8 mouse cellular contexts compared by ENCODE assay signal in genomic region chr9:108786494-108786893, GRCm38 (mm10). TPM values are rescaled to one million over a fixed set of nuclear protein-coding genes. Genes with fewer than 3 reads are reported as not detected.
DNase-seq lines count a peak whose midpoint lies in the region; ATAC-seq and TF ChIP-seq lines count a peak whose summit lies in the region.

No protein-coding gene starts in this region.

- WGBS in heart, embryonic 13.5 days = 84% methylated on average over 1 of the region's 1 CpGs
- 79% methylated on average over 1 of the region's 1 CpGs for WGBS in lung, embryonic 14.5 days
- 67% methylated on average over 1 of the region's 1 CpGs for WGBS in liver, embryonic 16.5 days (ENCODE audit: insufficient replicate concordance)
- 86% methylated on average over 1 of the region's 1 CpGs for WGBS in neural tube, embryonic 15.5 days

- H3K27ac ChIP-seq in heart, embryonic 13.5 days (replicated peaks) = no peak overlapping the region
- no peak overlapping the region for H3K27ac ChIP-seq in lung, embryonic 14.5 days (ENCODE audit: low read depth)
- 0 out of 2 replicates have a peak overlapping the region, but pooled peaks have one; percentile 23 for H3K27ac ChIP-seq in liver, embryonic 16.5 days (ENCODE audit: low read length)
- H3K27ac ChIP-seq in neural tube, embryonic 15.5 days (replicated peaks) = no peak overlapping the region; the same call in 1 of the 2 replicates

- TF ChIP-seq CTCF in lung, embryonic 14.5 days (IDR thresholded peaks at IDR 0.05; ENCODE audit: low read depth) = no peak

- H3K36me3 ChIP-seq in heart, embryonic 13.5 days = peaks cover 12% of the 10 kb centered on the region
- H3K36me3 ChIP-seq in lung, embryonic 14.5 days (ENCODE audit: insufficient read depth) = peaks cover 20% of the 10 kb centered on the region
- no peaks in the 10 kb centered on the region for H3K36me3 ChIP-seq in liver, embryonic 16.5 days (ENCODE audit: control insufficient read depth, insufficient read depth)
- H3K36me3 ChIP-seq in neural tube, embryonic 15.5 days = no peaks in the 10 kb centered on the region

- no peaks in the 10 kb centered on the region for H3K27me3 ChIP-seq in heart, embryonic 13.5 days (replicated peaks)
- H3K27me3 ChIP-seq in lung, embryonic 14.5 days (ENCODE audit: insufficient read depth, low read length) = no peaks in the 10 kb centered on the region
- H3K27me3 ChIP-seq in liver, embryonic 16.5 days (ENCODE audit: control insufficient read depth, insufficient read depth, low read depth, low read length) = no peaks in the 10 kb centered on the region
- H3K27me3 ChIP-seq in neural tube, embryonic 15.5 days (replicated peaks) = no peaks in the 10 kb centered on the region

- no peaks in the 10 kb centered on the region for H3K9me3 ChIP-seq in heart, embryonic 13.5 days
- no peaks in the 10 kb centered on the region for H3K9me3 ChIP-seq in lung, embryonic 14.5 days (ENCODE audit: low read depth, low read length)
- no peaks in the 10 kb centered on the region for H3K9me3 ChIP-seq in liver, embryonic 16.5 days (replicated peaks; ENCODE audit: control insufficient read depth, low read length)
- H3K9me3 ChIP-seq in neural tube, embryonic 15.5 days (replicated peaks) = no peaks in the 10 kb centered on the region

- H3K4me3 ChIP-seq in heart, embryonic 13.5 days = no peak overlapping the region
- H3K4me3 ChIP-seq in lung, embryonic 14.5 days (ENCODE audit: low read depth, low read length) = 0 out of 2 replicates have a peak overlapping the region, but pooled peaks have one; percentile 80
- no peak overlapping the region for H3K4me3 ChIP-seq in liver, embryonic 16.5 days (ENCODE audit: low read depth, low read length)
- H3K4me3 ChIP-seq in neural tube, embryonic 15.5 days (replicated peaks) = peak overlapping the region; percentile 86

- DNase-seq in heart, postnatal 4 days = no peak
- no peak for DNase-seq in lung, embryonic 14.5 days
- no peak for DNase-seq in lung, postnatal 10 days
- no peak for DNase-seq in right cerebral cortex, postnatal 25 days
- DNase-seq in right cerebral cortex, postnatal 10 days (ENCODE audit: low spot score in 2 of 2) = no peak

- no peak overlapping the region for H3K9ac ChIP-seq in heart, embryonic 13.5 days
- no peak overlapping the region for H3K9ac ChIP-seq in lung, embryonic 14.5 days
- no peak overlapping the region for H3K9ac ChIP-seq in liver, embryonic 16.5 days (ENCODE audit: low read depth, low read length)
- no peak overlapping the region for H3K9ac ChIP-seq in neural tube, embryonic 15.5 days (replicated peaks)

- no peak for ATAC-seq in heart, embryonic 13.5 days (ENCODE audit: extremely low read depth, insufficient number of reproducible peaks, low FRiP score, low TSS enrichment)
- ATAC-seq in lung, embryonic 14.5 days (ENCODE audit: insufficient read depth) = no peak
- no peak for ATAC-seq in liver, embryonic 16.5 days (ENCODE audit: low read depth)
- no peak for ATAC-seq in neural tube, embryonic 15.5 days (ENCODE audit: low FRiP score)

- peak overlapping the region; percentile 88; the same call in 1 of the 2 replicates for H3K4me2 ChIP-seq in heart, embryonic 13.5 days
- H3K4me2 ChIP-seq in lung, embryonic 14.5 days = peak overlapping the region; percentile 79; the same call in 1 of the 2 replicates
- no peak overlapping the region for H3K4me2 ChIP-seq in liver, embryonic 16.5 days (ENCODE audit: low read depth, low read length)
- H3K4me2 ChIP-seq in neural tube, embryonic 15.5 days = peak overlapping the region; percentile 71

- peaks cover 78% of the 10 kb centered on the region for H3K4me1 ChIP-seq in heart, embryonic 13.5 days
- H3K4me1 ChIP-seq in lung, embryonic 14.5 days (ENCODE audit: insufficient read depth) = peaks cover 22% of the 10 kb centered on the region
- H3K4me1 ChIP-seq in liver, embryonic 16.5 days (ENCODE audit: control insufficient read depth, low read depth, low read length) = peaks cover 44% of the 10 kb centered on the region
- H3K4me1 ChIP-seq in neural tube, embryonic 15.5 days = peaks cover 77% of the 10 kb centered on the region

RNA-seq across cellular contexts. Expression of gene Ip6k2, which starts 2.9 kb away (rescaled TPM):
- polyA plus RNA-seq in heart, embryonic 13.5 days (2015; fragmentation: Nextera tagmentation; extraction: Ambion mirVana) = 39.8 and 42.9 TPM in 2 replicates
- total RNA-seq in heart, postnatal 4 days (2021) = 10 to 100 TPM; 43.7 to 48.5 TPM
- 88.1 and 90.4 TPM in 2 replicates for polyA plus RNA-seq in lung, embryonic 14.5 days (2014; fragmentation: Nextera tagmentation; extraction: Ambion mirVana)
- polyA plus RNA-seq in liver, embryonic 16.5 days (2015; fragmentation: Nextera tagmentation; extraction: Ambion mirVana) = 12.4 and 13.6 TPM in 2 replicates
- polyA plus RNA-seq in neural tube, embryonic 15.5 days (2015; fragmentation: Nextera tagmentation; extraction: Ambion mirVana) = 187 and 210 TPM in 2 replicates

RNA-seq across cellular contexts. Expression of gene Nckipsd, which starts 21.7 kb away (rescaled TPM):
- polyA plus RNA-seq in heart, embryonic 13.5 days (2015; fragmentation: Nextera tagmentation; extraction: Ambion mirVana) = 9.7 and 10.6 TPM in 2 replicates
- total RNA-seq in heart, postnatal 4 days (2021) = 1 to 10 TPM; 8.1 to 8.2 TPM
- polyA plus RNA-seq in lung, embryonic 14.5 days (2014; fragmentation: Nextera tagmentation; extraction: Ambion mirVana) = 11.3 and 14.4 TPM in 2 replicates
- polyA plus RNA-seq in liver, embryonic 16.5 days (2015; fragmentation: Nextera tagmentation; extraction: Ambion mirVana) = 3.5 and 3.6 TPM in 2 replicates
- 33.3 and 40.0 TPM in 2 replicates for polyA plus RNA-seq in neural tube, embryonic 15.5 days (2015; fragmentation: Nextera tagmentation; extraction: Ambion mirVana)

RNA-seq across cellular contexts. Expression of gene Celsr3, which starts 39.6 kb away (rescaled TPM):
- 0.09 and 0.10 TPM in 2 replicates for polyA plus RNA-seq in heart, embryonic 13.5 days (2015; fragmentation: Nextera tagmentation; extraction: Ambion mirVana)
- total RNA-seq in heart, postnatal 4 days (2021) = under 1 TPM; 0.07 TPM
- 0.14 and 0.17 TPM in 2 replicates for polyA plus RNA-seq in lung, embryonic 14.5 days (2014; fragmentation: Nextera tagmentation; extraction: Ambion mirVana)
- 0.16 and 0.22 TPM in 2 replicates for polyA plus RNA-seq in liver, embryonic 16.5 days (2015; fragmentation: Nextera tagmentation; extraction: Ambion mirVana)
- 8.2 and 10.8 TPM in 2 replicates for polyA plus RNA-seq in neural tube, embryonic 15.5 days (2015; fragmentation: Nextera tagmentation; extraction: Ambion mirVana)

Comparison
In these comparisons a context has a peak if more than half of its experiments do, and no peak if none do; other contexts are left out.
1. H3K4me3 ChIP-seq: peak in lung, embryonic 14.5 days (single experiment) and neural tube, embryonic 15.5 days (single experiment); none in heart, embryonic 13.5 days (single experiment) and liver, embryonic 16.5 days (single experiment).